Mouse (Mus musculus) kidney, embryonic 16.5 days (tissue): ENCODE measurements around the gene Slamf9. TPM values are rescaled to one million over a fixed set of nuclear protein-coding genes. Genes with fewer than 3 reads are reported as not detected.

Experiments used
- ATAC-seq: fragments of 200-750 bp; cut with Nextera tagmentation; 2 replicates; pipeline ENCODE4 v1.8.0; 2017; ENCODE audit warnings: moderate TSS enrichment; ENCODE audit not compliant: low FRiP score, low TSS enrichment
- H3K27ac ChIP-seq: fragments of 300-500 bp; sonication (generic); 2 replicates; pipeline ENCODE4 v1.5.1; 2014; ENCODE audit warnings: low read length
- H3K27me3 ChIP-seq: fragments of 300-500 bp; sonication (generic); 2 replicates; pipeline ENCODE4 v1.6.1; 2014; ENCODE audit warnings: low read length, control low read depth, mixed read lengths; ENCODE audit not compliant: insufficient read depth
- H3K36me3 ChIP-seq: fragments of 300-500 bp; sonication (generic); 2 replicates; pipeline ENCODE4 v1.6.1; 2014; ENCODE audit warnings: low read length, control low read depth, mixed read lengths; ENCODE audit not compliant: insufficient read depth
- H3K4me1 ChIP-seq: fragments of 300-500 bp; sonication (generic); 2 replicates; pipeline ENCODE4 v1.6.1; 2014; ENCODE audit warnings: low read length, control low read depth, mixed read lengths; ENCODE audit not compliant: insufficient read depth
- H3K4me2 ChIP-seq: fragments of 300-500 bp; sonication (generic); replicated peaks from 2 replicates; pipeline ENCODE4 v1.6.1; 2014; ENCODE audit warnings: low read depth, low read length
- H3K4me3 ChIP-seq: fragments of 300-500 bp; sonication (generic); 2 replicates; pipeline ENCODE4 v1.5.1; 2014; ENCODE audit warnings: mild to moderate bottlenecking, low read length
- H3K9ac ChIP-seq: fragments of 300-500 bp; sonication (generic); replicated peaks from 2 replicates; pipeline ENCODE4 v1.6.1; 2014; ENCODE audit warnings: low read length
- H3K9me3 ChIP-seq: fragments of 300-500 bp; sonication (generic); 2 replicates; pipeline ENCODE4 v1.6.1; 2016; ENCODE audit warnings: low read length, control low read depth
- WGBS: fragments of 180-500 bp; shearing (Covaris S2); extraction: QIAGEN DNeasy Blood & Tissue Kit; methylation state at CpG from one replicate; pipeline ENCODE4 v1.1.7; 2014; 5-methylcytosine and 5-hydroxymethylcytosine counted together
- polyA plus RNA-seq: library from polyadenylated mRNA; unstranded; fragments of >200 nt; fragmentation: Nextera tagmentation; extraction: Ambion mirVana; gene quantifications from 2 replicates; pipeline ENCODE4 v1.2.1, GENCODE M21; 2015

The Slamf9 gene
- polyA plus RNA-seq, 1 experiment from 2014 or later, result 1.7 TPM

DNA sequence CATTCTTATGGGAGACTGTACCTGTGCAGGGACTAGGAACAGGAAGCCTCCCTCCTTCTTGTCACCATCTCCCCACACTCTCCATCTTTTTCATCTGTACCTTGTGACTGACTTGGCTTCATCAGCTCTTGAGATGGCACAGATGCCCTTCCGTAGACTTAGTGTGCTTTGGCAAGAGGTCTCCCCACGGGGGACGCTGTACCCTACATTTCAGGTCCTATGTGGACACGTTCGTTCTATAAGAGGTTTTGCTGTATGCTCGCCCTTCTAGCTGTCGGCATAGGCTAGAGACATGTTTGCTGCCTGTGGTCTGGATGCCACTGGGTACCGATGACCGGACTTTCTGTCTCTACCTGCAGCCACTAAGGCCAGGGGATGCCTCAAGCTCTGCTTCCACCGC, 52.3 kb downstream of the Slamf9 start:
- Histone ChIP-seq H3K36me3 (no peaks in the 10 kb centered on the region), H3K9ac (no peak overlapping the region), H3K27ac (no peak overlapping the region), H3K4me3 (no peak overlapping the region), H3K9me3 (no peaks in the 10 kb centered on the region), H3K4me2 (no peak overlapping the region), H3K4me1 (peaks cover 19% of the 10 kb centered on the region), H3K27me3 (peaks cover 7% of the 10 kb centered on the region; the same call in 1 of the 2 replicates)
- 92% methylated on average over 10 of the region's 10 CpGs for WGBS
- no peak for ATAC-seq

Other genes starting within 250 kb of the Slamf9 start
- 0.05 TPM in 1 of 2 replicates, not detected in the other for gene Atp1a4, start 216.9 kb upstream of the Slamf9 start, polyA plus RNA-seq
- gene Igsf8, start 213.7 kb upstream of the Slamf9 start, polyA plus RNA-seq, result 60.2 and 69.7 TPM in 2 replicates
- gene Atp1a2, start 177.3 kb upstream of the Slamf9 start, polyA plus RNA-seq, result 1.7 and 2.4 TPM in 2 replicates
- gene Kcnj9, start 146.0 kb upstream of the Slamf9 start, polyA plus RNA-seq, result not detected in 2 replicates
- gene Kcnj10, start 134.1 kb upstream of the Slamf9 start, polyA plus RNA-seq, result 1.2 and 1.6 TPM in 2 replicates
- gene Pigm, start 98.8 kb upstream of the Slamf9 start, polyA plus RNA-seq, result 7.3 and 7.8 TPM in 2 replicates
- gene Igsf9, start 6.4 kb downstream of the Slamf9 start, polyA plus RNA-seq, result 45.7 and 58.1 TPM in 2 replicates
- gene Tagln2, start 24.7 kb downstream of the Slamf9 start, polyA plus RNA-seq, result 280 and 282 TPM in 2 replicates
- gene Cfap45, start 45.4 kb downstream of the Slamf9 start, polyA plus RNA-seq, result 1.9 and 2.5 TPM in 2 replicates
- 0.34 and 0.68 TPM in 2 replicates for gene Vsig8, start 80.6 kb downstream of the Slamf9 start, polyA plus RNA-seq
- 0.12 TPM in 1 of 2 replicates, not detected in the other for gene Slamf8, start 115.2 kb downstream of the Slamf9 start, polyA plus RNA-seq
- not detected in 2 replicates for gene Fcrl6, start 127.2 kb downstream of the Slamf9 start, polyA plus RNA-seq
- 18.5 and 21.7 TPM in 2 replicates for gene Dusp23, start 157.6 kb downstream of the Slamf9 start, polyA plus RNA-seq
- 0.69 and 0.73 TPM in 2 replicates for gene Crp, start 222.7 kb downstream of the Slamf9 start, polyA plus RNA-seq